Mouse (Mus musculus) ovary, postnatal 36 days (tissue): ENCODE measurements around the gene Chchd3.

Experiments
- DNase-seq: peaks from one replicate; pipeline ENCODE4 v3.0.0; 2022; ENCODE audit warnings: low spot score, mixed read lengths

Chchd3 gene

GRCm38 (mm10) chr6:33002988-33003387 is 57.1 kb downstream of the Chchd3 start:
- DNase-seq, result no peak

- no peak for DNase-seq
Measured at GRCm38 (mm10) chr6:33001271-33001670, 58.8 kb downstream of the Chchd3 start.

GRCm38 (mm10) chr6:32996597-32996996 is 63.5 kb downstream of the Chchd3 start:
- no peak for DNase-seq

- no peak for DNase-seq
Measured at GRCm38 (mm10) chr6:32993847-32994246, 66.2 kb downstream of the Chchd3 start.

GRCm38 (mm10) chr6:32990061-32990633 is 69.9 kb downstream of the Chchd3 start:
- no peak for DNase-seq

- no peak for DNase-seq
Measured at GRCm38 (mm10) chr6:32988561-32988960, 71.5 kb downstream of the Chchd3 start.

- no peak for DNase-seq
Measured at GRCm38 (mm10) chr6:32983876-32984275, 76.2 kb downstream of the Chchd3 start.

- no peak for DNase-seq
Measured at GRCm38 (mm10) chr6:32981253-32981652, 78.8 kb downstream of the Chchd3 start.

- DNase-seq, result no peak
Measured at GRCm38 (mm10) chr6:32978811-32979210, 81.2 kb downstream of the Chchd3 start.

GRCm38 (mm10) chr6:32971926-32972325 is 88.1 kb downstream of the Chchd3 start:
- no peak for DNase-seq

- DNase-seq, result no peak
Measured at GRCm38 (mm10) chr6:32968971-32969370, 91.1 kb downstream of the Chchd3 start.

GRCm38 (mm10) chr6:32962048-32962447 is 98.0 kb downstream of the Chchd3 start:
- DNase-seq, result no peak

GRCm38 (mm10) chr6:32961477-32961876 is 98.6 kb downstream of the Chchd3 start:
- no peak for DNase-seq

GRCm38 (mm10) chr6:32959816-32960550 is 100.1 kb downstream of the Chchd3 start:
- no peak for DNase-seq

- DNase-seq, result no peak
Measured at GRCm38 (mm10) chr6:32955481-32955880, 104.6 kb downstream of the Chchd3 start.

- no peak for DNase-seq
Measured at GRCm38 (mm10) chr6:32950973-32951372, 109.1 kb downstream of the Chchd3 start.

GRCm38 (mm10) chr6:32949702-32950101 is 110.4 kb downstream of the Chchd3 start:
- DNase-seq, result no peak

GRCm38 (mm10) chr6:32947225-32947624 is 112.8 kb downstream of the Chchd3 start:
- no peak for DNase-seq

- DNase-seq, result no peak
Measured at GRCm38 (mm10) chr6:32944956-32945355, 115.1 kb downstream of the Chchd3 start.

- no peak for DNase-seq
Measured at GRCm38 (mm10) chr6:32943651-32944050, 116.4 kb downstream of the Chchd3 start.

- DNase-seq, result no peak
Measured at GRCm38 (mm10) chr6:32940299-32940698, 119.8 kb downstream of the Chchd3 start.

- DNase-seq, result no peak
Measured at GRCm38 (mm10) chr6:32937643-32938042, 122.4 kb downstream of the Chchd3 start.

GRCm38 (mm10) chr6:32936794-32937193 is 123.3 kb downstream of the Chchd3 start:
- no peak for DNase-seq

GRCm38 (mm10) chr6:32936365-32936764 is 123.7 kb downstream of the Chchd3 start:
- no peak for DNase-seq
